Mouse (Mus musculus) T-cell, adult 66 days (primary cell): Measurements from ENCODE around the gene C030005K15Rik. TPM values are rescaled to one million over a fixed set of nuclear protein-coding genes. Genes with fewer than 3 reads are reported as not detected.

Source experiments
- total RNA-seq, 2 experiments: library from RNA; stranded (reverse); gene quantifications; 3 replicates in 1 of 2; 4 replicates in 1 of 2; pipeline ENCODE4 v1.2.4; 2023

The C030005K15Rik gene
- not detected for total RNA-seq

DNA sequence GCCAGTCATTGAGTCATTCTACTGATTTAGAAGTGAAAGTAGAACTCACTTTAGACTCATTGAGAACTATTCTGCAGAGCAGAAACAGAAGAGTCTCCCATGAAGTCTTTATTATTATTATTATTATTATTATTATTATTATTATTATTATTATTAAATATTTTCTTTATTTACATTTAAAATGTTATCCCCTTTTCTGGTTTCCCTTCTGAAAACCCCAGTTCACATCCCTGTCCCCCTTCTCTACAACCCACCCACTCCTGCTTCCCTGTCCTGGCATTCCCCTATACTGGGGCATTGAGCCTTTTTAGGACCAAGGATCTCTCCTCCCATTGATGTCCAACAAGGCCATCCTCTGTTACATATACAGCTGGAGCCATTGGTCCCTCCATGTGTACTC, at the start of gene C030005K15Rik:
TSS of gene C030005K15Rik (minus strand) at position 101 of the 400 bp plus-strand sequence.

DNA sequence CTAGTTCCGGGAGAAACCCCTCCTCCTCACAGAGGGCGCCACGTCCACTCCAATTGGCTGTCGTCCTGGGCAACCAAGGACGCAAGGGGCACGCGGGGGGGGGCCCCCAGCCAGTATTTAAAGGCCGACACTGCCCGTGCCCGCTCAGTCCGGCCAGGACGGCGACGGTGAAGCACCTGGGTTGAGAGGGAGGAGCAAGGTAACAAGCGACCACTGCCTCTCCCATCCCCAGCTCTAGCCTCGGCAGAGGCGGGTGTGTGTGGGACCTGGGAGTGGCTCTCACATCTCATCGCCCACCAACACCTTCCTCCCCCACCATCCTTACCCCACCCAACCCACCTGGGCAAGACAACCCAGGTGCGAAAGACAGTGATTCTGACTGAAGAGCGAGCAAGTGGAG, 33.6 kb downstream of the C030005K15Rik start, which contains the start of gene Ccer1:
TSS of gene Ccer1 (plus strand) at position 147 of the 400 bp plus-strand sequence.

Other genes with a start within 250 kb of the C030005K15Rik start
- under 1 TPM; 0.32 to 0.33 TPM for gene Dcn, start 247.1 kb downstream of the C030005K15Rik start, total RNA-seq
- gene Lum, start 161.6 kb downstream of the C030005K15Rik start, total RNA-seq = not detected
- not detected for gene Kera, start 119.9 kb downstream of the C030005K15Rik start, total RNA-seq
- not detected for gene Epyc, start 82.7 kb downstream of the C030005K15Rik start, total RNA-seq
- gene Ccer1, start 33.7 kb downstream of the C030005K15Rik start, total RNA-seq = not detected